Mouse (Mus musculus) layer of hippocampus, adult 11-12 months (tissue): Measurements from ENCODE around the gene Snrnp35.
"Not testable (repeated sequence)": the region's sequence is repeated elsewhere in the genome, so short reads cannot be mapped to it uniquely, and the experiment has no call there.

ENCODE experiments used
- DNase-seq: peaks from one replicate; pipeline ENCODE4 v3.0.0; 2022; ENCODE audit warnings: low spot score

Snrnp35 gene

DNA sequence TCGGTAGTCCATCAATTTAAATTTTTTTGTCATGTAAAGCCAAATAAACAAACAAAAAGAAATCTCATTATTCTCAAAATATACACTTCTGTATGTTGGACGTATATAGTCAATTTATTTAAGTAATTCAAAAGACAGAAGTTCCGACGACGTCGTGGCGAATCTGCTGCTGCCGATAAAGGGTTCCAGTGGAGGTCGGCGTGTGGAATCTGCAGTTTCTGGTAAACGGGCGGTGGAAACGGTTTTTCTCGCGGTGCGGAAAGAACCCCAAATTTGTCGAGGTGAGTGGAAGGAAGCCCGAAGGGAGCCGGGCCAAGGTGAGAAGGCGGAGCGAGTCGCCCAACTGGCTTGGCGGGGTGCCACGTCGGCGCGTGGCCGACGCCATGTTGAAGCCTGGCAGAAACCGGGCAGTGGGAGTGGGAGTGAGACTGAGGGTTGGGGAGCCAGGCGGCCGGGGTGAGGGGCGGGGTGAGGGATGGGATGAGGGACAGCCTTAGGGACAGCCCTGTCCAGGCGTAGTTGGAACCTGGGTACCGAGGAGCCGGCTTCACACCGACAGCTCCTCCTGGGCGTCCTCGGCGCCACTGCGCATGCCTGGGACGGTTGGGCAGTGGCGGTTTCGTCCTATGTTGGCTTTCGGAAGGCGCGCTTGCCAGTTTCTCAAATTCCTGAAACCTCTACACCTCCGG, at the start of gene Snrnp35:
Snrnp35 (plus strand) TSS at position 169 of the 689 bp plus-strand sequence.
- DNase-seq = peak; percentile 87

GRCm38 (mm10) chr5:124438229-124438628, 44.7 kb upstream of the Snrnp35 start:
- DNase-seq = no peak

GRCm38 (mm10) chr5:124438746-124439145, 44.2 kb upstream of the Snrnp35 start:
- no peak for DNase-seq

- DNase-seq = peak; percentile 95
Observed at GRCm38 (mm10) chr5:124439447-124440093, 43.4 kb upstream of the Snrnp35 start, which contains the start of gene Kmt5a. Gene Kmt5a, plus strand, starts transcription at chr5:124439930.

DNA sequence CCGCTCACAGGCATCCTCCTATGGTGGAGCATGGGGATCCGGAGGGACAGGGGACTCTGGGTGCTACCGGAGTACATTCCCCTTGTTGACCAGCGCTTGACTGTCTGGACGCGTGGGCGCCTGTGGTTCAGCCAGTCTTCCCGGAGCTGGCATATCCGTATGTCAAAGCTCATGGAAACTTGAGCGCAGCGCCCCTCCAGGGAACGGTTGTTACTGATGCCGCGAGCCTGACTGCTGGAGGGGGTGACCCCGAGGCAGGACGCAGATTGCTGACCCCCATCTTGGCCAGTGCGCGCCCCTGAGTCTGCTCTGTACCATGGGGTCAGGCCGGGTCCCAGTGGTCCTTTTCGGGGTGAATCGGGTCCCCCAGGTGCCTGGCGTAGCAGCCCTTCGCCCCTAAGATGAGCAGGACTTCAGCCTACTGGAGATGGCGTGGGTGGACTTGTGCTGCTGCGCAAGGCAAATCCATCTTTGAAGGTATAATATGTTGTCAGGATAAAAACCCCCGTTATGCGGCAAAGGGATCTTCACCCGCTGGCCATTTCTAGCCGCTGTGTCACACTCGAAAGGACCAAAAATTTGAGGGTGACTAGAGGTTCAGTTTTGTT, 42.7 kb upstream of the Snrnp35 start:
- no peak for DNase-seq

GRCm38 (mm10) chr5:124442628-124443027, 40.3 kb upstream of the Snrnp35 start:
- DNase-seq = no peak

DNA sequence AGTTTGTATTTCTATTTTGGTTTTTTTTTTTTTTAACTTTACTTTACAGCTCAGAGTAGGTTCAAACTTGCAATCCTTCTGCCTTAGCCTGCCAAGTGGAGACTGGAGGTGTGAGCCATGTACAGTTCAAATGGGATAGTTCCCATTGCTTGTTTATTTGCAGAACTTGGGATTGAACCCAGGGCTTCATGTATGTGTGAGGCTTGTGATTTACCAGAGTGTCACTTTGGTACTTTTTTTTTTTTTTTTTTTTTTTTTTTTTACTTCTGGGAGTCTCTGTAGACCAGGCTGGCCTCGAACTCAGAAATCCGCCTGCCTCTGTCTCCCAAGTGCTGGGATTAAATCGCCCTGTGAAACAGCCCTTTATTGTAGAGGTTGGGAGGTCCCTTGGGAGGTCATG, 38.7 kb upstream of the Snrnp35 start:
- no peak for DNase-seq

DNA sequence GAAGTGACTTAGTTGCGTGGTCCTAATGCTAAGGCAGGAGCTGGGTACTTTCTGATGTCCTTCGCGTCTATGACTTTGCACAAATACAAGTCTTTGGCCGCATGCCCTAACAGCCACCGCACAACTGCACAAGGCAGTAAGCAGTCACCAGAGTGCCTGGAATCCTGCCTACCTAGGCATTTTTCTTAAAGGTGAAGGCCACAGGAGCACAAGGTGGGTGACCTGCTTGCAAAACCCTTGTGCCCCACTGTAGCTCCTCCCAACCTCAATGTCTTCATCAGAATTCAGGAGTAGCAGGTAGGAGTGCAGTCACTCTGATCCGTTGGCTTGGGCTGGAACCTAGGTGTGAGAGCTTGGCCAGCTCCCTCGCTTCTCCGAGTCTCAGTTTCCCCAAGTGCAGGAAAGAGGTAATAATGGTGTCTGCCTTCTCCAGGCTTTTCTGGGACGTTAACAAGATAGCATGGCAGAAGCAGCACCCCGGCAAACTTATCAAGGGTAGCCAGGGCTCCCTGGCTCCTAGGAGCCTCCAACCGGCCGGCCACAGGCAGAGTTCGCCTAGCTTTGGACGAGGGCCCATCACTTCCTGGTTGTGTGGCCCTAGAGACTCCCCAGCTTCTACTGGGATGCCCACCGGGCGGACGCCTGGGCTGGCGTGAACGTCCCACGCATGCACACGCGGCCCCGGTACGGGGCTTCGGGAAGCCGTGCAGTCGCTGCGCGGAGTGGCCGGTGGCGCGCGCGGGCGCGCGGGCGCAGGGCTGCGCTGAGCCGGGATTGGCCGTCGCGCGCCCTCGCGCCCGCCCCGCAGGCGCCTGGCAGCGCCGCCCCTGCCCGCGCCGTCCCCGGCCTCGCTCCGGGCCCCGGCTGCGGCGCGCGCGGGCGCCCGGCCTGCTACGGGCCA, 38.0 kb upstream of the Snrnp35 start:
- peak; percentile 69 for DNase-seq

DNA sequence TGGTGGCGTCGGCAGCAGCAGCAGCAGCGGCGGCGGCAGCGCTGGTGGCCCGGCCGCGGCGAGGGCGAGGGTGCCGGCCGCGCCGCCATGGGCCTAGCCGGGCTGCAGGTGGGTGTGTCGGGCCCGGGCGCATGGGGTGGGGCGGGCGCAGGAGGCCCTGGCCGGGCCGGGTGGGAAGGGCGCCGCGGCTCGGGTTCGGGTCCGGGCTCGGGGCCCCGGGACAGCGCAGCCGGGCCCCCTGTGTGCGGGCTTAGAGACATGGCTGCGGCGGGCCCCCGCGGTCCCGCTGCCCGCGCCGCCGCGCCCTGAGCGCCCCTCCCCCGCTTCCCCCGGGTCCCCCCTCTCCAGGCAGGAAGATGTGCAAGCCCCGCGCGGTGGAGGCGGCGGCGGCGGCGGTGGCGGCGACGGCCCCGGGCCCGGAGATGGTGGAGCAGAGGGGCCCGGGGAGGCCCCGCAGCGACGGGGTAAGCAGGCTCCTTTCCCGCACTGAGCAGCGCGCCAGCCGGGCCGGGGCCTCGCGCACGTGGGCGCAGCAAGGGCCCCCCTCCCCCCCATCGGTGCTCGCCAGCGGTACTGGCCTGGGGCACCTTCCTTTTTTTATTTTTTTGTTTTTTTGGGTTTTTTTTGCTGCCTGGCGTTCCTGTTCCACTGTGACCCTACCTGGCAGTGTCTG, 37.2 kb upstream of the Snrnp35 start:
- DNase-seq = no peak

- DNase-seq = no peak
Observed at GRCm38 (mm10) chr5:124446301-124446881, 36.5 kb upstream of the Snrnp35 start.

DNA sequence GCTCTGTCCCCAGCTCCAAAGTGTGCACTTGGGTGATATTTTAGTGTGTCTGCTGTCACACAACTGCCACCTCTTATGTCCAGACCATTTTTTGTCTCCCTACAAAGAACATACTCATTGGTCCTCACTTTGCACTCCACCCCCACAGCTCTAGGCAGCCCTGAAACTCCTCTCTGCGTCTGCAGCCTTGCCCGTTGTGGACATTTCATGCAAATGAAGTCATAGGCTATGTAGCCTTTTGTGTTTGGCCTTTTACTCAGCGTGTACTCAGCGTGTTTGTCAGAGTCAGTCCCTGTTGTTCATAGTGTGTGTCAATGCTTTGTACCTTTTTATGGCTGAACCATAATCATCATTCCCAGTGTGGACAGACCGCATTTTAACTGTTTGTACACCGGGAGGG, 33.4 kb upstream of the Snrnp35 start:
- no peak for DNase-seq

GRCm38 (mm10) chr5:124450051-124450450, 32.9 kb upstream of the Snrnp35 start:
- DNase-seq = no peak

DNA sequence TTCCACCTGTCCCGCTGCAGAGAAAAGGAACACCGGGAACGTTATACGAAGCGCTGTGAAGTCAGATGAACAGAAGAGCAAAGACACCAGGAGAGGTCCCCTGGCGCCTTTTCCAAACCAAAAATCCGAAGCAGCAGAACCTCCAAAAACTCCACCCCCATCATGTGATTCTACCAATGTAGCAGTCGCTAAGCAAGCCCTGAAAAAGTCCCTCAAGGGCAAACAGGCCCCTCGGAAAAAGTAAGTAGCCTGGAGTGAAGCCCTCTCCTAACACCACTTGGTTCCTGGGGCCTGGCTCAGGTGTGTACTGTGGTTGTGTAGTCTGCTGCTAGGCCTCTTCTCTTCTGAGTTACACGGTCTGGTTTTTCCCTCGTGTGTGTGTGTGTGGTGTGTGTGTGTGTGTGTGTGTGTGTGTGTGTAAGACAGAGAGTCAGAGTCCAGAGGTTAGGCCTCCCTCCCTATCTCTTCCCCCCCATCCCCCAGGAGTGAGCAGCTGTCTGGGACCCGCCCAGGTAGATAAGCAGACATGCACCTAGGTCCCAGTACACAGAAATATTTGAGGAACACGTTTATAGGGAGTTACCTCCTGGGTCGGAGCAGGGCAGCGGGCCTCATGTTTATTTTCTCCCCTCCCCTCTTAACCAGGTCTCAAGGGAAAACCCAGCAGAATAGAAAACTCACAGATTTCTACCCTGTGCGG, 32.1 kb upstream of the Snrnp35 start:
- DNase-seq = no peak

- DNase-seq = no peak
Observed at GRCm38 (mm10) chr5:124452494-124453228, 30.3 kb upstream of the Snrnp35 start.

DNA sequence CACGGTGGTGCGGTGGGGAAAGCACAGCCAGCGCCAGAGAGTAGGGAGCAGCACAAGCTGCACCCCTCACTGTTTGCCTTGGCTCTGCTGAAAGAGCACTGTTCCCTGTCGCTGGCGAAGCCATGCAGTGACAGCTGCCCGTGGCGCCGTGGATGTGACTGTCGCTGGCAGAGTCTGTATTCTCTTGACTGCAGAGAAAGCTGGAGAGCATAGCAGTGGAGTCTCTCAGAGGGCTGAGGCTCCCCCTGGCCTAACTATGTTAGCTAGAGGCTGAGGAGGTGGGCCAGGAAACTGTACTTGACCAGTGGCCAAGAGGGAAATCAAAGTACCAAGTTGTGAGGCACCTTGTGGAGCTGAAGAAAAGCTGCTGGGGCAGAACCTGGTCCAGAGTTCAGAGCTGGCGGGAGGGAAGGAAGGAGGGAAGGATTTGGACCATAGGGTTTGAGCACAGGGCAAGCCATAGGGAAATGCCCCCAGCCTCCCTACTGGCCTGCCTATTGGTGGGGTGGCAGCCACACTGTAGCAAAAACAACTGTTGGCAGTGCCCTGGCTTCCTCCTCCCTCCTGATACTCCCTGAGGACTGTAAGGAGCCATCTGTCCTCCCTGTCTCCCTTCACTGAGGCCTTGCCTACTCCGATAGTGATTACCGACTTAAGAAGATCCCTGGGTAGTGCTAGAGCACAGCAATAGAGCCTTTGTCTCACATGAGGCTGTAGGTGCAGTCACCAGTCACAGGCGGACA, 29.4 kb upstream of the Snrnp35 start:
- peak; percentile 82 for DNase-seq

DNA sequence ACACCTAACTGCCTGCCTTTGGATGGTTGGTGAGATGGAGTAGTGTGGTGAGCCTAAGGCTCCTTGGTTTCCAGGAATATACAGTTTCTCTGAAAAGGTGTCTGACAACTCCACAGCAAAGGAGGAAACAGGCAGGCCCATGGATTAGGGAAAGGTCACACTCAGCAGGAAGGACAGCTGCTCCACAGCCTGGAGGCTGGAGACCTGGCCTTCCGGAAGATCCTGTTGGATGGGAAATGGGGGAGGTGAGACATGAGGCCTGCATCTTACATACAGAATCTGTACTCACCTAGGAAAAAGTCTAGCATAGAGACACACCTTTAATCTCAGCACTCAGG, 28.9 kb upstream of the Snrnp35 start:
- DNase-seq = no peak

DNA sequence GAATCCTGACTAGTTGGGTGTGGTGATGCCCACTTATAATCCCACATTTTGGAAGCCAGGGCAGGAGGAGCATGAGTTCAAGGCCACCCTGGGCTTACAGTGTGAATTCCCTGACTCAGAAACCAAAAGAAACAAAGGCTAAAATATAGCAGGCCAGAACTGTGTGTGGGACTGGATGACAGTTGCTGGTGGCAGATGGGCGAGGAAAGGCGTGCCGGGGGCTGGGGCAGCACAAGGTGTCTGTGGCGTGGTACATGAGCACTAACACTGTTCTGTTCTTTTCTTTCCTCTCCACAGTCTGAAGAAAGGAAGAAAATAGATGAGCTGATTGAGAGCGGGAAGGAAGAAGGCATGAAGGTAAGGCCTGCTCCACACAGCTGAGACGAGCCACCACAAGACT, 26.2 kb upstream of the Snrnp35 start:
- no peak for DNase-seq

DNA sequence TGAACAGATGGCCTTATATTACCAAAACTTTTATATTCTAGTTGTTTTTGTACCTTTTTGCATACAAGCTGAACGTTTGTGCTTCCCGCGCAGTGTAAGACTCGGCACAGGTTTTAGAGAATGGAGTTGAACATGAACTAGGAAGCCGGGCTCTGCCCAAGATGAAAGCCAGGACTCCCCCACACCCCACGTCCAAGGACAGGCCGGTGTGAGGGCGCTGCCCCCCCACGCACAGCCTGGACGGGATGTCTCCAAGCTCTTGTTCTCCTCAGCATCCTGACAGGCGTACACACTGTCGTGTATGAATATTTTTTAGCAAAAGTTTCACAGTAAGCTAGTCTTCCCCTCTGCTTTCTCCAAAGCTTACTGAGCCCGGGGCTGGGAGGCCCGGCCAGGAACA, 22.0 kb upstream of the Snrnp35 start:
- DNase-seq = not testable (repeated sequence)

- no peak for DNase-seq
Observed at GRCm38 (mm10) chr5:124462297-124463025, 20.5 kb upstream of the Snrnp35 start.
